Mouse (Mus musculus) liver, embryonic 11.5 days (tissue): ENCODE results near the gene Hist2h2ac. TPM values are rescaled to one million over a fixed set of nuclear protein-coding genes. Genes with fewer than 3 reads are reported as not detected.
"Not testable (repeated sequence)": the region's sequence is repeated elsewhere in the genome, so short reads cannot be mapped to it uniquely, and the experiment has no call there.

ENCODE experiments used
- ATAC-seq: fragments of 200-750 bp; cut with Nextera tagmentation; replicated peaks from 2 replicates; pipeline ENCODE4 v1.8.0; 2017; ENCODE audit warnings: moderate number of reproducible peaks, mild to moderate bottlenecking, moderate TSS enrichment, moderate library complexity; ENCODE audit not compliant: low FRiP score
- DNase-seq: peaks from one replicate; pipeline ENCODE4 v3.0.0-alpha.2; 2017; ENCODE audit warnings: low spot score
- H3K27ac ChIP-seq: fragments of 300-500 bp; sonication (generic); 2 replicates; pipeline ENCODE4 v1.5.1; 2014; ENCODE audit warnings: mild to moderate bottlenecking, low read depth, low read length, control low read depth
- H3K27me3 ChIP-seq: fragments of 300-500 bp; sonication (generic); replicated peaks from 2 replicates; pipeline ENCODE4 v1.6.1; 2014; ENCODE audit warnings: low read length, mixed read lengths; ENCODE audit not compliant: control insufficient read depth, insufficient read depth
- H3K36me3 ChIP-seq: fragments of 300-500 bp; sonication (generic); 2 replicates; pipeline ENCODE4 v1.6.1; 2014; ENCODE audit warnings: mild to moderate bottlenecking, low read length, moderate library complexity, mixed read lengths; ENCODE audit not compliant: control insufficient read depth, insufficient read depth
- H3K4me1 ChIP-seq: fragments of 300-500 bp; sonication (generic); replicated peaks from 2 replicates; pipeline ENCODE4 v1.6.1; 2014; ENCODE audit warnings: low read length, mixed read lengths; ENCODE audit not compliant: control insufficient read depth, insufficient read depth
- H3K4me2 ChIP-seq: fragments of 300-500 bp; sonication (generic); 2 replicates; pipeline ENCODE4 v1.6.1; 2014; ENCODE audit warnings: mild to moderate bottlenecking, control low read depth, moderate library complexity
- H3K4me3 ChIP-seq: fragments of 300-500 bp; sonication (generic); 2 replicates; pipeline ENCODE4 v1.5.1; 2014; ENCODE audit warnings: low read depth, low read length, control low read depth
- H3K9ac ChIP-seq: fragments of 300-500 bp; sonication (generic); 2 replicates; pipeline ENCODE4 v1.6.1; 2014; ENCODE audit warnings: low read depth, low read length, control low read depth
- H3K9me3 ChIP-seq: fragments of 300-500 bp; sonication (generic); 2 replicates; pipeline ENCODE4 v1.6.1; 2016; ENCODE audit warnings: low read length, inconsistent platforms, mixed read lengths; ENCODE audit not compliant: control insufficient read depth
- WGBS: fragments of 180-500 bp; shearing (Covaris S2); extraction: QIAGEN DNeasy Blood & Tissue Kit; methylation state at CpG from one replicate; pipeline ENCODE4 v1.1.7; 2014; 5-methylcytosine and 5-hydroxymethylcytosine counted together
- polyA plus RNA-seq: library from polyadenylated mRNA; unstranded; fragments of >200 nt; fragmentation: Nextera tagmentation; extraction: Ambion mirVana; gene quantifications from 2 replicates; pipeline ENCODE4 v1.2.1, GENCODE M21; 2014

Gene Hist2h2ac
- polyA plus RNA-seq, 1 experiment from 2014 or later: 14.7 TPM

DNA sequence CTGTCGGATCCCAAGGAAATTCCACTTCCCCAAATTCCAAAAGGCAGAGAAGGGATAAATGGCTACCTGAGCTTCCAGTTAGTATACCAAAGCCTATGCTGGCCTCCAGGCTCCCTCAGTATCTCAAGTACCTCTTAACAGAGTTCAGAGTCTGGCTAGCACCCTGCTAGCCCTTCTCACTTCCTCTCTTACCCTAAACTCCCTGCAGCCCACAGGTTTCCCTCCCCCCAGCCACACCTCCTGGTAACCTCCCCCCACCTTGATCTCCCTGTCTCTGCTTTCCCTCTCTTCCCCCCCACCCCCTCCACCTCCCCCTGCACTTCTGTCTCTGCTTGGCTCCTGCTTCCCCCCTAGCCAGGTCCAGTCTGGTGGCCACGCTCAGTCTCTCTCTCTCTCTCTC is 20.9 kb downstream of the Hist2h2ac start:
- H3K4me2 ChIP-seq: no peak overlapping the region
- H3K27ac ChIP-seq: no peak overlapping the region
- ATAC-seq: no peak
- no peaks in the 10 kb centered on the region for H3K27me3 ChIP-seq
- H3K4me3 ChIP-seq: no peak overlapping the region
- 42% methylated on average over 2 of the region's 2 CpGs for WGBS
- 0 out of 2 replicates have a peak, but pooled peaks cover 2% of the 10 kb centered on the region for H3K36me3 ChIP-seq
- DNase-seq: no peak
- peaks cover 13% of the 10 kb centered on the region for H3K4me1 ChIP-seq
- H3K9ac ChIP-seq: no peak overlapping the region
- peaks cover 2% of the 10 kb centered on the region; the same call in 1 of the 2 replicates for H3K9me3 ChIP-seq

DNA sequence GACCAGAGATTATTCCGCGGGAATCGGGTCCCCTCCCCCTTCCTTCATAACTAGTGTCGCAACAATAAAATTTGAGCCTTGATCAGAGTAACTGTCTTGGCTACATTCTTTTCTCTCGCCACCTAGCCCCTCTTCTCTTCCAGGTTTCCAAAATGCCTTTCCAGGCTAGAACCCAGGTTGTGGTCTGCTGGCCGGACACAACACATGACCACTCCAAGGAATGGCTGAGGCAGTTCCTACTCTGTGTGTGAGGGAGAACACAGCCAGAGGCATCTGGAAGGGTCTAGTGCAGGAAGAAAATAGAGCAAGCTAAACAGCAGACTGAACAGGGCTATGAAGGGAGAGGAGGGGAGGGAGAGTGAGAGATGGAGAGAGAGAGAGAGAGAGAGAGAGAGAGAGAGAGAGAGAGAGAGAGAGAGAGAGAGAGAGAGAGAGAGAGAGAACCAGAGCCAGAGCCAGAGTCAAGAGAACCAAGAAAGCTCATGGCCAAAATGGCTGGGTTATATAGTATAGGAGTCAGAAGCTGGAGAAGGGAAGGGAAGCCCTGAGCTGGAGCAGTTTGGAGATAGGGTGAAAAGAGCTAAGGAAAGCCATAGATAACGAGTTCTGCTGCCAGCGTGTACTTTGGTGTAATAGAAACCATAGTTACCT is 22.0 kb downstream of the Hist2h2ac start:
- WGBS: 21% methylated on average over 6 of the region's 8 CpGs
- not testable (repeated sequence) for ATAC-seq, DNase-seq, H3K27ac ChIP-seq, H3K9me3 ChIP-seq, H3K36me3 ChIP-seq, H3K27me3 ChIP-seq, H3K4me3 ChIP-seq
- Histone ChIP-seq H3K9ac (peak overlapping the region; percentile 30; the same call in 1 of the 2 replicates), H3K4me1 (peaks cover 13% of the 10 kb centered on the region), H3K4me2 (peak overlapping the region; percentile 96)

DNA sequence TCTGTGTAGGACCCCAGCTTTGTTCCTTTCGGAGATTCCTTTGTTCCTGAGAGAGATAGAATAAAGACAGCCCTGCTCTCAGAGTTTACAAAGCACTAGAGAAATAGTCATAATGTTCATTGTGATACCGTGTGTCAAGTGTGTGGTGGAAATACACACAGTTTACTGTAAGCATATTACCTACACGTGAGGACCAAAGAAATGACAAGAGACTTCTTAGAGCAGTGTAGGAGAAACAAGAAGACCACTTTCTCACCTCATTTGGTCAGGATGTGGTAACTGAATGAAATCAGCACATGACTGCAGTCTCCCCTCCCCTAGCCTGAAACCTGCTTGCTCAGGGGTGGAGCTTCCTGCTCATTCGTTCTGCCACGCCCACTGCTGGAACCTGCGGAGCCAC is 22.5 kb downstream of the Hist2h2ac start:
- peaks cover 2% of the 10 kb centered on the region; the same call in 1 of the 2 replicates for H3K9me3 ChIP-seq
- H3K27me3 ChIP-seq: no peaks in the 10 kb centered on the region
- H3K36me3 ChIP-seq: 0 out of 2 replicates have a peak, but pooled peaks cover 2% of the 10 kb centered on the region
- H3K27ac ChIP-seq: peak overlapping the region; percentile 54
- peak overlapping the region; percentile 96 for H3K4me2 ChIP-seq
- H3K4me1 ChIP-seq: peaks cover 13% of the 10 kb centered on the region
- peak overlapping the region; percentile 68 for H3K4me3 ChIP-seq
- DNase-seq: no peak
- peak overlapping the region; percentile 68 for H3K9ac ChIP-seq
- ATAC-seq: peak; percentile 50
- WGBS: 4% methylated on average over 6 of the region's 6 CpGs

DNA sequence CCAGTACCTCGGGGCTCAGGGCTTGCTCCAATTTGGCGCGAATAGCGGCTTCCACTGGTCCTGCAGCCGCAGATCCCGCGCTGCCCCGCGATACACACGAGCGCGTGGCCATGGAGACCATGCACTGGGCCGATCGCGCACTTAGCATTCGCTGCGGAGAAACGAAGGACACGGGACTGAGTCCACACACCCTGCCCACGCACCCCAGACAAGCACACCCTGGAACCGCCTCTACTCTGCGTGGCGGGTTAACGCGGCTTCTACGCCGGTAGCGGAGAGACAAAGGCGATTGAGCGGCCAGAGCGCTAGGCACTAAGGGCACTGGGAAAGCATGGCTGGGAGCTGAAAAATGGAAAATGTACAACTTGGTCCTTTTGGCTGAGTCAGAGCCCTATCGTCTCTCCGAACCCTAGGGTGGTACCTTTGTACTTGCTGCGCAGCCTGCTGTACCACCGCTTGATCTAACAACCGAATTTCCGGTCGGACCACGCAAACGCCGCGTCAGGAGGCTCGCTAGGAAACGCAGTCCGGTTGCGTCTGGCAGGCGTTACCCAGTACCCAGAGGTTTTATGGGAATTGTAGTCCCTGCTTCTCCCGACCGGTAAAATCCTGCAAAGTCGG is 23.4 kb downstream of the Hist2h2ac start:
- Histone ChIP-seq H3K9ac (peak overlapping the region; percentile 95), H3K4me2 (peak overlapping the region; percentile 96), H3K4me1 (peaks cover 13% of the 10 kb centered on the region), H3K9me3 (peaks cover 2% of the 10 kb centered on the region; the same call in 1 of the 2 replicates), H3K27ac (peak overlapping the region; percentile 90), H3K4me3 (peak overlapping the region; percentile 68), H3K27me3 (no peaks in the 10 kb centered on the region), H3K36me3 (0 out of 2 replicates have a peak, but pooled peaks cover 2% of the 10 kb centered on the region)
- peak; percentile 85 for DNase-seq
- WGBS: under 1% methylated on average over 50 of the region's 50 CpGs
- ATAC-seq: peak; percentile 92

DNA sequence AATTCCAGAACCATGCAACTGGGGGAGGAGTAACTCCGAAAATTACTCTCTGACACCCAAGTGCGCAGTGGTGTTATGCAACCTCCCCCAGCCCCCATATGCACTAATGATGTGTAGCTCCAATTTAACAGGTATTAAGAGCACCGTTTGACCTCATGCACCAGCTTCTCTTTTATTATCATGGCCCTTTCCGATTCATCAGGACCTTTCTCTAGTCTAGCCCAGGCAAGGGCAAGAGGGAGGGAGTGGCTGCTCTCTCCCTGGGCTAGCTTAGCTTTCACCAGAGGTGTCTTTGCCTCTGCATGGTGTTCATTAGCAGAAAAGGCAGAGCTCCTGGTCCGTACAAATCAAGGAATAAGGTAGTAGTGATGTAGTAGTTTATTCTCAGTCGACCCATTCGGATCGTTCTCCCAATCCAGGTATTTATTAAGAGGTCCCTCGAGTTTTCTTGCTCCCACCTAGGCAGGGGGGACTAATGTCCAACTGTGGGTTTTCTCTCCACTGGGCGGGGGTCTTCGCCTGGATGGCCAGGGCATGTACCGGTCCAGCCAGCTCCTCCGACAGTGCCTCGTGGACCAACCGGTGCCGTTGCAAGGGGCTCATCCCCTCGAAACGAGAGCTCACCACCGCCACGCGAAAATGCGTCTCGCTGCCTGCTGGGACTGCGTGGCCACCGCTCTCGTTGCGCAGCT is 24.1 kb downstream of the Hist2h2ac start:
- 0 out of 2 replicates have a peak, but pooled peaks have one; percentile 5 for ATAC-seq
- H3K9ac ChIP-seq: peak overlapping the region; percentile 95
- WGBS: 15% methylated on average over 27 of the region's 27 CpGs
- peak overlapping the region; percentile 68 for H3K4me3 ChIP-seq
- H3K4me2 ChIP-seq: peak overlapping the region; percentile 96
- H3K9me3 ChIP-seq: peaks cover 2% of the 10 kb centered on the region; the same call in 1 of the 2 replicates
- H3K27me3 ChIP-seq: no peaks in the 10 kb centered on the region
- peak overlapping the region; percentile 90 for H3K27ac ChIP-seq
- peaks cover 13% of the 10 kb centered on the region for H3K4me1 ChIP-seq
- 0 out of 2 replicates have a peak, but pooled peaks cover 2% of the 10 kb centered on the region for H3K36me3 ChIP-seq
- peak; percentile 51 for DNase-seq

DNA sequence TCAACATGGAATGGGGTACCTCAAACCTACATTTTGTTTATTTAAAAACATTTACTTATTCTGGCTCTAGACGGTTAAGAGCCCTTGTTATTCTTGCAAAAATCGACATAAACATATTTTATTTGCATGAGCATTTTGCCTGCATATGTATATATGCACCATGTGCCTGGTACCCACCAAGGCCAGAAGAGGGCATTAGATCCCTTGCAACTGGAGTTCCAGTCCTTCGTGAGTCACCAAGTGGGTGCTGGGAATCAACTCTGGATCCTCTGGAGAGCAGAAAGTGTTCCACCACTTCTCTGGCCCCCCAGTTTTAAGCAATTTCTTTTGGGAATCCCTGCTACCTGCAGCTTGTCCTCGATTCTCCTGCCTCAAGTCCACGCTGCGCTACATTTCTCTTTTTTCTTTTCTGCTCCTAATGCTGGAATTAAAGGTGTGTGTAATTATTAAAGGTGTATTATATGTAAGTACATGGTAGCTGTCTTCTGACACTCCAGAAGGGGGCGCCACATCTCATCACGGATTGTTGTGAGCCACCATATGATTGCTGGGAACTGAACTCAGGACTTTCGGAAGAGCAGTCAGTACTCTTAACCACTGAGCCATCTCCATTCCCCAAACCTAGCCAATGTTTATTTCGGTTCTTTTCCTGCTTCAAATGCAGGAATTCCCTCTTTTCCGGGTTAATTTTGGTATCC is 24.9 kb downstream of the Hist2h2ac start:
- H3K27ac ChIP-seq: no peak overlapping the region
- WGBS: 84% methylated on average over 11 of the region's 11 CpGs
- H3K4me2 ChIP-seq: peak overlapping the region; percentile 96
- H3K27me3 ChIP-seq: no peaks in the 10 kb centered on the region
- H3K36me3 ChIP-seq: 0 out of 2 replicates have a peak, but pooled peaks cover 2% of the 10 kb centered on the region
- no peak overlapping the region for H3K9ac ChIP-seq
- no peak for DNase-seq
- H3K9me3 ChIP-seq: peaks cover 2% of the 10 kb centered on the region; the same call in 1 of the 2 replicates
- no peak for ATAC-seq
- H3K4me1 ChIP-seq: peaks cover 13% of the 10 kb centered on the region
- H3K4me3 ChIP-seq: no peak overlapping the region

DNA sequence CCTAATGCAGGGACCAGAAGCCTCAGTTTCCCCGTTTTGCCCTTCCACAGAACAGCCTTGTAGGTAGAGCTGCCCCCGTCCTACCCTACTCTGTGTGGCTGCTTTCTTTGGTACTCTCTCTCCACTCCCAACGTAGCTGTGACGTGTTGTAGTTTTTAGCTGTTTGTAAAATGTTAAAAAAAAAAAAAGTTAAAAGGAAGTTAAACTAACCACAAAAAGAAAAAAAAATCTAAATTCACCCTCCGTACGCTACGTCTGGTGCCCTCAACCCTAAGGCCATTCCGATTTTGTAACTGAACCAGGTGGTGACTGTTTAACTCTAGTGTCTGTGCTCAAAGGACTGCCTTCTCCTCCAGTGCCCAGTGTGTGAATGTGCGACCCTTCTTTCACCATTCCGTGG is 25.7 kb downstream of the Hist2h2ac start:
- no peaks in the 10 kb centered on the region for H3K27me3 ChIP-seq
- no peak for ATAC-seq
- no peak overlapping the region for H3K4me2 ChIP-seq
- H3K36me3 ChIP-seq: 0 out of 2 replicates have a peak, but pooled peaks cover 2% of the 10 kb centered on the region
- H3K9ac ChIP-seq: no peak overlapping the region
- H3K4me1 ChIP-seq: peaks cover 13% of the 10 kb centered on the region
- DNase-seq: no peak
- 81% methylated on average over 10 of the region's 10 CpGs for WGBS
- H3K4me3 ChIP-seq: no peak overlapping the region
- no peak overlapping the region for H3K27ac ChIP-seq
- H3K9me3 ChIP-seq: peaks cover 2% of the 10 kb centered on the region; the same call in 1 of the 2 replicates

DNA sequence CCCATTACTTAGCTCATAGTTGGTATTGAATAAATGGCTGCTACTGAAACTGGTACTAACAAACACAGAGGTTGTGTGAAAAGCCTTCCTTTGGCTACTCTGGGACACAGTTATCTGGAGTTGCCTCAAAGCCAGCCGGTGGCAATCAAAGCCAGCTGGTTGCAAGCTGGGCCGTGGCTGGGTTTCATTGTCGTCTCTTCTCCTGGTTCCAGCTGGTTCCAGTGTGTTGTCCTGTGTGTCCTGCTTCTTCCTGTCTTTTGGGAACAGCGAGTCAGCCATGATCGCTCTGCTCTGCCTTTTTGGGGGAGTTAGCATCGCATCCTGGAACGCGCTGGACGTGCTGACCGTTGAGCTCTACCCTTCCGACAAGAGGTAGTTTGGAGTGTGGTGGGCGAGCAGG is 27.7 kb downstream of the Hist2h2ac start:
- DNase-seq: no peak
- 67% methylated on average over 12 of the region's 12 CpGs for WGBS
- Histone ChIP-seq H3K9me3 (peaks cover 2% of the 10 kb centered on the region; the same call in 1 of the 2 replicates), H3K27ac (no peak overlapping the region), H3K4me2 (no peak overlapping the region), H3K36me3 (0 out of 2 replicates have a peak, but pooled peaks cover 2% of the 10 kb centered on the region), H3K9ac (no peak overlapping the region), H3K4me3 (no peak overlapping the region), H3K4me1 (peaks cover 7% of the 10 kb centered on the region), H3K27me3 (no peaks in the 10 kb centered on the region)
- ATAC-seq: no peak
